In genomic region chr1:92641514-92642272, GRCm38 (mm10) we compare ENCODE assay signal across 8 mouse cellular contexts. TPM values are rescaled to one million over a fixed set of nuclear protein-coding genes. Genes with fewer than 3 reads are reported as not detected.
DNase-seq lines count a peak whose midpoint lies in the region; ATAC-seq and TF ChIP-seq lines count a peak whose summit lies in the region.

Cops9 (minus strand) TSS chr1:92641985.

- no peaks in the 10 kb centered on the region for H3K27me3 ChIP-seq in kidney, embryonic 14.5 days (ENCODE audit: control insufficient read depth, insufficient read depth, low read length)
- no peaks in the 10 kb centered on the region; the same call in 1 of the 2 replicates for H3K27me3 ChIP-seq in limb, embryonic 15.5 days

- H3K4me2 ChIP-seq in kidney, embryonic 14.5 days (replicated peaks; ENCODE audit: low read depth, low read length), result peak within 1 kb of the TSS; percentile 93
- peak within 1 kb of the TSS; percentile 84 for H3K4me2 ChIP-seq in limb, embryonic 15.5 days

- peak within 1 kb of the TSS; percentile 75 for H3K4me3 ChIP-seq in bone marrow macrophage, adult 2 months (ENCODE audit: insufficient read depth, low read length)
- H3K4me3 ChIP-seq in embryonic fibroblast, embryonic 13.5 days (ENCODE audit: insufficient read depth, low read length), result peak within 1 kb of the TSS; percentile 84
- H3K4me3 ChIP-seq in kidney, embryonic 14.5 days (ENCODE audit: low read length), result peak within 1 kb of the TSS; percentile 83
- H3K4me3 ChIP-seq in limb, embryonic 15.5 days, result peak within 1 kb of the TSS; percentile 97

- peak; percentile 94 for DNase-seq in A20 (ENCODE audit: low read depth, low spot score)
- DNase-seq in heart, adult 9 months (ENCODE audit: low spot score in 2 of 2), result peak; percentile 83 to 89
- DNase-seq in monocyte, adult 2 months (ENCODE audit: low read depth in 1 of 2, low spot score in 2 of 2), result peak; percentile 64 to 80
- peak; percentile 83 to 84 for DNase-seq in spleen, postnatal 36 days (ENCODE audit: low spot score in 2 of 2)

- H3K4me1 ChIP-seq in bone marrow macrophage, adult 2 months (ENCODE audit: control insufficient read depth, insufficient read depth, low read length), result peaks cover 16% of the 10 kb centered on the region
- H3K4me1 ChIP-seq in embryonic fibroblast, embryonic 13.5 days (ENCODE audit: control insufficient read depth, insufficient read depth, low read length), result no peaks in the 10 kb centered on the region
- H3K4me1 ChIP-seq in kidney, embryonic 14.5 days (ENCODE audit: control insufficient read depth, insufficient read depth, low read length), result peaks cover 10% of the 10 kb centered on the region; the same call in 1 of the 2 replicates
- H3K4me1 ChIP-seq in limb, embryonic 15.5 days, result peaks cover 22% of the 10 kb centered on the region

- no peak for TF ChIP-seq POLR2A in bone marrow macrophage, adult 2 months (IDR thresholded peaks at IDR 0.05; ENCODE audit: borderline replicate concordance, low read depth, low read length)
- TF ChIP-seq POLR2A in embryonic fibroblast, embryonic 13.5 days (IDR thresholded peaks at IDR 0.05; ENCODE audit: low read depth, low read length), result peak; percentile 85

- peak within 1 kb of the TSS; percentile 40 for H3K27ac ChIP-seq in bone marrow macrophage, adult 2 months (ENCODE audit: insufficient read depth, low read depth, low read length)
- H3K27ac ChIP-seq in embryonic fibroblast, embryonic 13.5 days (ENCODE audit: insufficient read depth, low read length), result no peak within 1 kb of the TSS
- peak within 1 kb of the TSS; percentile 52 for H3K27ac ChIP-seq in kidney, embryonic 14.5 days (ENCODE audit: low read depth, low read length)
- H3K27ac ChIP-seq in limb, embryonic 15.5 days, result peak within 1 kb of the TSS; percentile 73

- no peak for TF ChIP-seq CTCF in bone marrow macrophage, adult 2 months (IDR thresholded peaks at IDR 0.05; ENCODE audit: low read depth, low read length)
- TF ChIP-seq CTCF in embryonic fibroblast, embryonic 13.5 days (IDR thresholded peaks at IDR 0.05; ENCODE audit: borderline replicate concordance, insufficient read depth, low read length), result no peak

- H3K9ac ChIP-seq in kidney, embryonic 14.5 days (ENCODE audit: low read depth, low read length), result peak within 1 kb of the TSS; percentile 86
- H3K9ac ChIP-seq in limb, embryonic 15.5 days, result peak within 1 kb of the TSS; percentile 95

- ATAC-seq in kidney, embryonic 14.5 days (ENCODE audit: low FRiP score, low TSS enrichment), result peak; percentile 91
- peak; percentile 81; the same call in 1 of the 2 replicates for ATAC-seq in limb, embryonic 15.5 days (ENCODE audit: insufficient number of reproducible peaks, low FRiP score, low TSS enrichment, low read depth)

- 2% methylated on average over 50 of the region's 50 CpGs for WGBS in kidney, embryonic 14.5 days
- 2% methylated on average over 50 of the region's 50 CpGs for WGBS in limb, embryonic 15.5 days

- peaks cover 27% of the 10 kb centered on the region for H3K36me3 ChIP-seq in kidney, embryonic 14.5 days (ENCODE audit: control insufficient read depth, insufficient read depth, low read length)
- H3K36me3 ChIP-seq in limb, embryonic 15.5 days, result peaks cover 34% of the 10 kb centered on the region

- H3K9me3 ChIP-seq in kidney, embryonic 14.5 days (ENCODE audit: control insufficient read depth, low read length), result no peaks in the 10 kb centered on the region
- H3K9me3 ChIP-seq in limb, embryonic 15.5 days, result no peaks in the 10 kb centered on the region

RNA-seq across cellular contexts. Expression of gene Cops9, which starts in this region (rescaled TPM):
- 221 and 248 TPM in 2 replicates for polyA plus RNA-seq in bone marrow macrophage, adult 2 months (2012; ENCODE audit: insufficient read depth, insufficient read length, missing spikeins)
- polyA plus RNA-seq in embryonic fibroblast, embryonic 13.5 days (2011; ENCODE audit: insufficient read length, low read depth, missing spikeins), result 188 and 227 TPM in 2 replicates
- 414 and 584 TPM in 2 replicates for polyA plus RNA-seq in kidney, embryonic 14.5 days (2014; fragmentation: Nextera tagmentation; extraction: Ambion mirVana)
- 335 and 393 TPM in 2 replicates for polyA plus RNA-seq in limb, embryonic 15.5 days (2015; fragmentation: Nextera tagmentation; extraction: Ambion mirVana)
